Mouse (Mus musculus) midbrain, embryonic 12.5 days (tissue): ENCODE data around the gene 4930407I10Rik. TPM values are rescaled to one million over a fixed set of nuclear protein-coding genes. Genes with fewer than 3 reads are reported as not detected.

ENCODE experiments used
- ATAC-seq: fragments of 200-750 bp; cut with Nextera tagmentation; 2 replicates; pipeline ENCODE4 v1.8.0; 2017; ENCODE audit warnings: low read depth, moderate TSS enrichment, moderate library complexity; ENCODE audit not compliant: low FRiP score
- H3K27ac ChIP-seq: fragments of 300-500 bp; sonication (generic); replicated peaks from 2 replicates; pipeline ENCODE4 v1.5.1; 2016; ENCODE audit warnings: mild to moderate bottlenecking
- H3K27me3 ChIP-seq: fragments of 300-500 bp; sonication (generic); 2 replicates; pipeline ENCODE4 v1.6.1; 2016; ENCODE audit warnings: mild to moderate bottlenecking
- H3K36me3 ChIP-seq: fragments of 300-500 bp; sonication (generic); 2 replicates; pipeline ENCODE4 v1.6.1; 2016
- H3K4me1 ChIP-seq: fragments of 300-500 bp; sonication (generic); 2 replicates; pipeline ENCODE4 v1.6.1; 2016
- H3K4me2 ChIP-seq: fragments of 300-500 bp; sonication (generic); replicated peaks from 2 replicates; pipeline ENCODE4 v1.6.1; 2016; ENCODE audit warnings: mild to moderate bottlenecking, moderate library complexity
- H3K4me3 ChIP-seq: fragments of 300-500 bp; sonication (generic); 2 replicates; pipeline ENCODE4 v1.5.1; 2016; ENCODE audit warnings: mild to moderate bottlenecking
- H3K9ac ChIP-seq: fragments of 300-500 bp; sonication (generic); replicated peaks from 2 replicates; pipeline ENCODE4 v1.6.1; 2016; ENCODE audit warnings: mild to moderate bottlenecking, moderate library complexity
- H3K9me3 ChIP-seq: fragments of 300-500 bp; sonication (generic); 2 replicates; pipeline ENCODE4 v1.6.1; 2016; ENCODE audit warnings: mild to moderate bottlenecking
- WGBS: fragments of 180-500 bp; shearing (Covaris S2); methylation state at CpG from one replicate; pipeline ENCODE4 v1.1.7; 2016; 5-methylcytosine and 5-hydroxymethylcytosine counted together
- polyA plus RNA-seq: library from polyadenylated mRNA; unstranded; fragments of >200 nt; fragmentation: Nextera tagmentation; extraction: Ambion mirVana; gene quantifications from 2 replicates; pipeline ENCODE4 v1.2.1, GENCODE M21; 2016

4930407I10Rik gene
- polyA plus RNA-seq, 1 experiment from 2014 or later = not detected

DNA sequence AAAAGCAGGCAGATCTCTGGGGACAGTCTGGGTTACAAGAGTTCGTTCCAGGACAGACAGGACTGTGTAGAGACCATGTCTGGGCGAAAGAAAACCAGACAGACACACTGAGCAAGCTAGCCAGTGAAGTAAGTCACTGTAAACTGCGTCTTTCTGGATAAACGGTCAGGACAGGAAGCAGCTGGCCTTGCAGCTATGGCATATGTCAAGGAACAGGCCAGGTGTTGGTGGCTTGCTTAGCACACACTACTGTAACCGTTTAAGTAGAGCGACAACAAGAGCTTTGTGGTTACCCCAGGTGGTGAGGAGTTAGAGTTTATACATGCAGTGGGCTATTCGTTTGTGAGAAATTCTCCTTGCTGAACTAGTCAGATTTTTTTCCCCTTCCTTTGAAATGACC is 31.2 kb upstream of the 4930407I10Rik start:
- no peaks in the 10 kb centered on the region for H3K9me3 ChIP-seq
- no peak overlapping the region for H3K27ac ChIP-seq
- 94% methylated on average over 7 of the region's 7 CpGs for WGBS
- no peaks in the 10 kb centered on the region for H3K4me1 ChIP-seq
- H3K27me3 ChIP-seq = no peaks in the 10 kb centered on the region
- no peak overlapping the region for H3K4me2 ChIP-seq
- no peak overlapping the region for H3K4me3 ChIP-seq
- peaks cover 98% of the 10 kb centered on the region for H3K36me3 ChIP-seq
- ATAC-seq = no peak
- no peak overlapping the region for H3K9ac ChIP-seq

DNA sequence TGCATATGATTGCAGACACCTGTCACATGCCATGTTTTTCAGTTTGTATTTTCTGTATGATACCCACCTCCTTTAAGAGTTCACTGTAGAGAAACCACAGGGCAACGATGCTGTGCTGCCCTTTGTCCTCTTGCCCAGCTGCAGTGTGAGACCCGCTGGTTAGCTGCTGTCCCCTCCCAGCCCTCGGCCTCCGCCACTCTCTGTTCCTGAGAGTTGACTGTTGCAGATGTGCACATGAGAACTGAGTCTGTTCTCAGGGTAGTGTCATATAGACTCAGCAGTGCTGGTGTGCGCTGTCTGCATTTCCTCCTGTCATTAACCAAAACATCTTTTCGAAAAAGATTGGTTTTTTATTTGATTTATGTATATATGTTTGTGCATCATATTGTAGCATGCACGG is 26.6 kb upstream of the 4930407I10Rik start:
- WGBS = 94% methylated on average over 7 of the region's 7 CpGs
- Histone ChIP-seq H3K27me3 (no peaks in the 10 kb centered on the region), H3K9ac (no peak overlapping the region), H3K4me2 (no peak overlapping the region), H3K9me3 (no peaks in the 10 kb centered on the region), H3K4me3 (no peak overlapping the region), H3K27ac (no peak overlapping the region), H3K4me1 (no peaks in the 10 kb centered on the region), H3K36me3 (peaks cover 79% of the 10 kb centered on the region)
- no peak for ATAC-seq

DNA sequence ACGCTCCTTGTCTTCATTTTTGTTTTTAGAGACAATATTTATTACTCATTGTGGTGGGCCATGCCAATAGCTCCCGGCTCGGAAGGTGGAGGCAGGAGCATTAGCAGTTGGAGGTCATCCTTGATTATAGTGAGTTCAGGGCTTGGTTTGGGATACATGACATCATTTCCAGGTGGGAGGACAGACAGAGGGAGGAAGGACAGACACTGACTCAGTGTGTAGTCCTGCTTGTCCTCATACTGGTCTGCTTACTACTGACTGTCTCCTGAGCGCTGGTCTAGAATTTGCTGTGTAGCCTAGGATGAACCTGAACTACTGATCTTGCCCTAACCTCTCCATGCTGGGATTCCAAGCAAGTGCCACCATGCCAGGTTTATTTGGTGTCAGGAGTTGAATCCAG is 25.2 kb upstream of the 4930407I10Rik start, which contains the start of gene Desi1:
Gene Desi1, minus strand, starts transcription at position 101 of the 400 bp plus-strand sequence.
- Histone ChIP-seq H3K36me3 (peaks cover 79% of the 10 kb centered on the region), H3K9me3 (no peaks in the 10 kb centered on the region), H3K4me1 (no peaks in the 10 kb centered on the region), H3K4me3 (no peak within 1 kb of the TSS), H3K4me2 (no peak within 1 kb of the TSS), H3K9ac (no peak within 1 kb of the TSS), H3K27ac (no peak within 1 kb of the TSS), H3K27me3 (no peaks in the 10 kb centered on the region)
- no peak for ATAC-seq
- WGBS = 96% methylated on average over 4 of the region's 4 CpGs

DNA sequence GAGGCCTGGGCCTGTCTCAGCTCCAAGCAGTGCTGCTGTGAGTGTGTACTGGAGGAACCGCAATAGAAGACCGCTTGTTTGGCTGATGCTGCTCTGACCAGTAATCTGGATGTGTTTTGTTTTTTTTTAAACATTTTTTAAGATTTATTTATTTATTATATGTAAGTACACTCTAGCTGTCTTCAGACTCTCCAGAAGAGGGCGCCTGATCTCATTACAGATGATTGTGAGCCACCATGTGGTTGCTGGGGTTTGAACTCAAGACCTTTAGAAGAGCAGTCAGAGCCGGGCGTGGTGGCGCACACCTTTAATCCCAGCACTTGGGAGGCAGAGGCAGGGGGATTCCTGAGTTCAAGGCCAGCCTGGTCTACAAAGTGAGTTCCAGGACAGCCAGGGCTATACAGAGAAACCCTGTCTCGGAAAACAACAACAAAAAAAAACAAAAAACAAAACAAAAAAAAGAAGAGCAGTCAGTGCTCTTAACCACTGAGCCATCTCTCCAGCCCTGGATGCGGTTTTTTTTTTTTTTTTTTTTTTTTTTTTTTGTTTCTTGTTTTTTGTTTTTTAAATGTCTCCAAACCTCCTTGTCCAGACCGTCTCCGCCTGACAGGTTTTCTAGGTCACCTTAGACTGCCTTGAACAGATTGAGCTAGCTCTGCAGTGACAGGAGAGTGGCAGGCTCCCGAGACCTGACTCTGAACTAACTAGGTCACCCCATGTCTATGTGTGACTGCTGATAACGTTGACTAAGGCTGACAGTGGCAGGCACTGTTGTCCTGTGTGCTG is 22.9 kb upstream of the 4930407I10Rik start:
- Histone ChIP-seq H3K27me3 (no peaks in the 10 kb centered on the region), H3K4me2 (no peak overlapping the region), H3K4me1 (no peaks in the 10 kb centered on the region), H3K9ac (no peak overlapping the region), H3K36me3 (peaks cover 78% of the 10 kb centered on the region), H3K27ac (no peak overlapping the region), H3K9me3 (no peaks in the 10 kb centered on the region), H3K4me3 (no peak overlapping the region)
- ATAC-seq = no peak
- WGBS = 87% methylated on average over 12 of the region's 12 CpGs

DNA sequence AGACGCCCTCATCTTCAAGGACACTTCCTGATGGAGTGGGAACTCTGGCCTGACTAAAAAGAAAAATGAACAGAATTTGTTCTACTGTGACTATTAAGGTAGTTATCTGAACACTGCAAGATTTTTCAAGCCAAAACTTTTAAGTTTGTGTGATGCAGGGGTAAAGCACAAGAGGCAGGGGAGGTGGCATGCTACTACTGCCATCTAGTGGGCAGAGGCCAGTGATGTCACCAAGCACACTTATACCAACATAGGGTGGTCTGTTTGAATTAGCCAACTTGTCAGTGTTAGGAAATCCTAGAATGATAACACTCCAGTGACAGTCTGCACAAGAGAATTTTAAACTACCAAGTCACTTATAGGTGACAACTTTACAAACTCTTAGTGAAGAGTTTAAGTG is 18.3 kb upstream of the 4930407I10Rik start:
- Histone ChIP-seq H3K27ac (no peak overlapping the region), H3K9ac (no peak overlapping the region), H3K4me2 (no peak overlapping the region), H3K4me3 (no peak overlapping the region), H3K36me3 (peaks cover 64% of the 10 kb centered on the region), H3K9me3 (no peaks in the 10 kb centered on the region), H3K27me3 (no peaks in the 10 kb centered on the region), H3K4me1 (peaks cover 4% of the 10 kb centered on the region; the same call in 1 of the 2 replicates)
- no peak; the same call in 1 of the 2 replicates for ATAC-seq
- 97% methylated on average over 1 of the region's 1 CpGs for WGBS

DNA sequence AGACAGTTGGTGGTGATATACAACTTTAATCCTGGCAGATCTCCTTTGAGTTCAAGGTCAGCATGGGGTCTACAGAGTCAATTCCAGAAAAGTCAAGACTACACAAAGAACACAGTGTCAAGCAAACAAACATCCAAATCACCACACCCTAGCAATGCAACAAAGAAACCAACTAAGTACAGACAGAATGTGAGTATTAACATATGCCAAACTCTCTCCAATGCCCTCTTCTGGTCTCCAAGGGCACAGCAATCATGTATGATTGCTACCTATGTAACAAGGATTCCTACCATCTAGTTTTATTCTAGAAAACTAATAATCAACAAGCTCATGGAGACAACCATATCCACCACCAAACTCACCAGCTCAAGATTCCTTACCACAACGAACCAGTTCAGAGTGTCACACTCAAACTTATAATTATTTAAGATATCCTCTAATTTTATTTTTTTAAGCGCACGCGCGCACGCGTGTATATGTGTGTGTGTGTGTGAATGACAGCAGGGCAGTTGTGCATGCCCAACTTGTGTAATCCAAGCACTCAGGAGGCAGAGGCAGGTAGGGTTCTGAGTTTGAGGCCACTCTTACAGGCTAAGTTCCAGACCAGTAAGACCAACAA is 14.7 kb upstream of the 4930407I10Rik start:
- Histone ChIP-seq H3K9me3 (no peaks in the 10 kb centered on the region), H3K4me2 (no peak overlapping the region), H3K27ac (no peak overlapping the region), H3K36me3 (peaks cover 36% of the 10 kb centered on the region), H3K9ac (no peak overlapping the region), H3K4me1 (peaks cover 14% of the 10 kb centered on the region), H3K27me3 (no peaks in the 10 kb centered on the region), H3K4me3 (no peak overlapping the region)
- ATAC-seq = no peak
- WGBS = 98% methylated on average over 7 of the region's 7 CpGs

DNA sequence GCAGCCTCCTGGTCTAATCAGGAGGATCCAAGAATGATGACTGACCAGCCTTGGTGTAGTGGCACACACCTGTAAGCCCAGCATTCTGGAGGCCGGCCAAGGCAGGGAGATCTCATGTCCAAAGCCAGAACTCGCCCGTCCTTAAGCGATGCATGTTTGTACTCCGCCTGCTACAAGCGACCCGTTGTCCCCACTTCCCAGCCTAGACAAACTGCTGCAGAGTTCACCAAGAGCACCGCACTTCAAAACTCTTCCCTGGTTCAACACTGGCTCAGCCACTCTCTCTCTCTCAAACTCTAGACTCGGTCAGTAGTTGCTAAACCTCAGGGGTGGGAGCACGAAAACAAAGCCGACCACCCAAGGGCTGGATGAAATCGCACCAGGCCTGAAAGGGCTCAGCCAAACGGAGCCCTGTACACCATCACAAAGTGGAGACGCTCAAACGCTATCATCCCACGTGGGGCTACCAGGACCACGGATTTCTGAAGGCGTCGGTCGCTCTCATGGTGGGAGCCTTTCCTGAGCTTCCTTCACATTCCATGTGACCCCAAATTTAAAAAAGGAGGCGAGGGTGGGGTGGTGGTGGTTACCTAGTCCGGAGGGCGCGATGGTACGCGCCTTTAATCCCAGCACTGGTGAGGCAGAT is 12.6 kb upstream of the 4930407I10Rik start:
- Histone ChIP-seq H3K9me3 (no peaks in the 10 kb centered on the region), H3K36me3 (peaks cover 18% of the 10 kb centered on the region), H3K4me3 (peak overlapping the region; percentile 100), H3K27me3 (0 out of 2 replicates have a peak, but pooled peaks cover 3% of the 10 kb centered on the region), H3K4me1 (peaks cover 14% of the 10 kb centered on the region), H3K9ac (peak overlapping the region; percentile 97), H3K27ac (0 out of 2 replicates have a peak overlapping the region, but pooled peaks have one; percentile 88), H3K4me2 (peak overlapping the region; percentile 98)
- ATAC-seq = no peak
- WGBS = 4% methylated on average over 26 of the region's 26 CpGs

DNA sequence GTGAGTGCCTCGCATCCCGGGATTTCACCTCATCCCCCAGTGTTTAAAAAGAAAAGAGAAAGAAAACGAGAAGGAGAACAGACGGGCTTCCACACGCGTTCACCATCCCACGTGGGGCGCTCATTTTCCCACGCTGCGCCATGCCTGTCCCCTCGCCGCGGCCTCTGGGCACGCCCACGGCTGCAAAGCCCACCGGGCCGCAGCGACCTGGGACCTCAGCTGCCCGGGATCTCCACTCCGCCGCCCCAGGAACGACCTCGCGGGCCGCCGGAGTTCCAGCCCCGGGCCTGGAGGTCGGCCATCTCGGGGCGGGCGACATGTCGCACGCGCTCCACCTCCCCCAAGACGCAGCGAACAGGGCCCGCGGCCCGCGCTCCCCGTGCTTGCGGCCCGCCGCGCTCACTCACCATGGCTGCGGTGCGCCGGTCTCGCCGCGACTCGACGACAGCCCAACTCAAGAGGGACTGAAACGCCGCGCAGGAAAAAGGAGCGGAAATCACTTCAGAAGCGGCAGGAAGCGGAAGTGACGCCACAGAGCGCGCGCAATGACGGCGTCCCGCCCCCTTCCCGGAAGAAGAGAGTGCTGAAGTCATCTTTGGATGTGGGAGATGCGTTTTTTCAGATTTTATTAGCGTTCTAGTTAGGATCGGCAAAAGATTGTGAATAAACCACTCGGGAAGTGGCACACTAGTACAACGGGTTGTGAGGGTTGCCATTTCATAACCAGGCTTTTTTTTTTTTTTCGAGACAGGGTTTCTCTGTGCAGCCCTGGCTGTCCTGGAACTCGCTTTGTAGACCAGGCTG is 11.7 kb upstream of the 4930407I10Rik start, which contains the start of gene Snu13:
Gene Snu13, minus strand, starts transcription at position 519 of the 804 bp plus-strand sequence.
- no peaks in the 10 kb centered on the region for H3K9me3 ChIP-seq
- peak within 1 kb of the TSS; percentile 97 for H3K9ac ChIP-seq
- H3K36me3 ChIP-seq = peaks cover 16% of the 10 kb centered on the region
- 0 out of 2 replicates have a peak, but pooled peaks cover 4% of the 10 kb centered on the region for H3K27me3 ChIP-seq
- H3K4me3 ChIP-seq = peak within 1 kb of the TSS; percentile 100
- ATAC-seq = peak; percentile 87
- H3K4me1 ChIP-seq = peaks cover 14% of the 10 kb centered on the region
- WGBS = 2% methylated on average over 74 of the region's 74 CpGs
- peak within 1 kb of the TSS; percentile 88 for H3K27ac ChIP-seq
- H3K4me2 ChIP-seq = peak within 1 kb of the TSS; percentile 98

DNA sequence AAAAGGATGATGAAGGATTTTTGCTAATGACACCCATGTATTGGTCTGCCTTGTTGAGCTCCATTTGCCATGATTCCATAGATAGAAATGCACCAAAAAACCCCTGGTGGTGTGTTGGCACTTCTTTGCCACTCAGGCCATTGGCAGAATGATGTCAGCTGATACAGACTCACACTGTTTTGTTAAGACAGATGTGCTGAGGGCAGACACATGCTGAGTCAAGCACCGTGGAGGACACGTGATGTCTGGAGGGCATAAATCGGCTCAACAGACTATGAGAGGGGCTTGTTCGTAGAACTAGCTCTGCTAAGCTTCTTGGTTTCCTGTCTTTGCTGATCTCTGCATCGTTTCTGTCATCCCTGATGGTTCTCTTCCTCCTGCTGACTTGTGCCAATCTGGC is 6.4 kb upstream of the 4930407I10Rik start:
- WGBS = 77% methylated on average over 5 of the region's 5 CpGs
- 0 out of 2 replicates have a peak, but pooled peaks cover 7% of the 10 kb centered on the region for H3K27me3 ChIP-seq
- H3K9ac ChIP-seq = no peak overlapping the region
- H3K4me1 ChIP-seq = no peaks in the 10 kb centered on the region
- no peak overlapping the region for H3K4me2 ChIP-seq
- ATAC-seq = no peak
- H3K9me3 ChIP-seq = no peaks in the 10 kb centered on the region
- no peak overlapping the region for H3K27ac ChIP-seq
- H3K4me3 ChIP-seq = no peak overlapping the region
- H3K36me3 ChIP-seq = no peaks in the 10 kb centered on the region

DNA sequence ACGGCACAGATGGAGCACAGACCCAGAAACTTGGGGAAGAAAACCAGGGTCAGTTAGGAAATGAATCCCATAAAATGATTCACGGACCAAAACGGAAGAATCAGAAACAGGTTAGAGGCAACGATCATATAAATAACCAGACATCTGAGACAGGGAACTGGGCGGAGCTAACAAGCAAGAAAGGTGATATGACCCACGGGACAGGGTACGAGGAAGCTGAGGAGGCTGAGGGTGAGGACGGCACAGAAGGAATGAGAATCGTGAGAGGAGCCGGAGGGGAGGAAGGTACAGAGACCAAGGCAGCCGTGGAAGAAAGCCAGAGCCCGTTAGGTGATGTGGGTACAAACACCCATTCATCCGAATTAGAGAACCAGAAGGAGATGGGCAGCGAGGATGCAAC is 5.0 kb downstream of the 4930407I10Rik start:
- Histone ChIP-seq H3K36me3 (no peaks in the 10 kb centered on the region), H3K27me3 (peaks cover 47% of the 10 kb centered on the region), H3K9ac (no peak overlapping the region), H3K4me2 (no peak overlapping the region), H3K4me1 (no peaks in the 10 kb centered on the region), H3K9me3 (no peaks in the 10 kb centered on the region), H3K4me3 (no peak overlapping the region), H3K27ac (no peak overlapping the region)
- ATAC-seq = no peak
- 82% methylated on average over 14 of the region's 14 CpGs for WGBS

DNA sequence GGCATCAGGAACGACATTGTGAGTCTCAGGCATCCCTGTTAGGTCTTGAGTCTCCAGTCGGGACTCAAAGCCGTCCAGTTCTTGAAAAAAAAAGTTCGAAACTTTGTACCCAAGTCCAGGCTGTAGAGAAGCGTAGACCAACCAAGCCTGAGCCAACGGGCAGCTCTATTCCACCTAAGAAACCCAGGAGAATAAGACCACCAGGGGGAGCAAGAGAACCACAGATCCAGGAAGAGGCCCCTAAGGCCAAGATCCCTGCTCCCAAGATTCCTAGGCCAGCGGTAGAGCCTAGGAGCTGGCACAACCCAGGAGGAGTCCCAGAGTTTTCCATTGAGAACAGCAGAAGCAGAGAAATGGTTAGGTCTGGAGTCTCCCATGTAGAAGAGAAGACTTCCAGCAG is 6.6 kb downstream of the 4930407I10Rik start:
- ATAC-seq = no peak
- 23% methylated on average over 7 of the region's 7 CpGs for WGBS
- no peak overlapping the region for H3K27ac ChIP-seq
- no peak overlapping the region for H3K4me2 ChIP-seq
- no peak overlapping the region for H3K9ac ChIP-seq
- H3K4me1 ChIP-seq = 0 out of 2 replicates have a peak, but pooled peaks cover 4% of the 10 kb centered on the region
- no peaks in the 10 kb centered on the region for H3K9me3 ChIP-seq
- H3K27me3 ChIP-seq = peaks cover 57% of the 10 kb centered on the region
- H3K4me3 ChIP-seq = no peak overlapping the region
- H3K36me3 ChIP-seq = no peaks in the 10 kb centered on the region
